Mouse (Mus musculus) midbrain, embryonic 15.5 days (tissue): Measurements from ENCODE around the gene Dis3. TPM values are rescaled to one million over a fixed set of nuclear protein-coding genes. Genes with fewer than 3 reads are reported as not detected.
A peak's percentile ranks its signal among the peaks of the same experiment; 100 is the strongest.

Experiments
- ATAC-seq: fragments of 200-750 bp; cut with Nextera tagmentation; replicated peaks from 2 replicates; pipeline ENCODE4 v1.8.0; 2017; ENCODE audit warnings: moderate TSS enrichment
- H3K27ac ChIP-seq: fragments of 300-500 bp; sonication (generic); 2 replicates; pipeline ENCODE4 v1.5.1; 2015; ENCODE audit warnings: mild to moderate bottlenecking, inconsistent platforms
- H3K27me3 ChIP-seq: fragments of 300-500 bp; sonication (generic); replicated peaks from 2 replicates; pipeline ENCODE4 v1.6.1; 2015; ENCODE audit warnings: inconsistent platforms
- H3K36me3 ChIP-seq: fragments of 300-500 bp; sonication (generic); replicated peaks from 2 replicates; pipeline ENCODE4 v1.6.1; 2015; ENCODE audit warnings: inconsistent platforms
- H3K4me1 ChIP-seq: fragments of 300-500 bp; sonication (generic); 2 replicates; pipeline ENCODE4 v1.6.1; 2015; ENCODE audit warnings: inconsistent platforms
- H3K4me2 ChIP-seq: fragments of 300-500 bp; sonication (generic); 2 replicates; pipeline ENCODE4 v1.6.1; 2015; ENCODE audit warnings: inconsistent platforms, mild to moderate bottlenecking, moderate library complexity
- H3K4me3 ChIP-seq: fragments of 300-500 bp; sonication (generic); 2 replicates; pipeline ENCODE4 v1.5.1; 2015; ENCODE audit warnings: mild to moderate bottlenecking, inconsistent platforms
- H3K9ac ChIP-seq: fragments of 300-500 bp; sonication (generic); 2 replicates; pipeline ENCODE4 v1.6.1; 2015; ENCODE audit warnings: mild to moderate bottlenecking, inconsistent platforms
- H3K9me3 ChIP-seq: fragments of 300-500 bp; sonication (generic); 2 replicates; pipeline ENCODE4 v1.6.1; 2016; ENCODE audit warnings: inconsistent platforms
- WGBS: fragments of 180-500 bp; shearing (Covaris S2); methylation state at CpG from one replicate; pipeline ENCODE4 v1.1.7; 2015; ENCODE audit warnings: mixed read lengths; 5-methylcytosine and 5-hydroxymethylcytosine counted together
- polyA plus RNA-seq: library from polyadenylated mRNA; unstranded; fragments of >200 nt; fragmentation: Nextera tagmentation; extraction: Ambion mirVana; gene quantifications from 2 replicates; pipeline ENCODE4 v1.2.1, GENCODE M21; 2015

Dis3 gene
- polyA plus RNA-seq, 1 experiment from 2014 or later: 20.8 TPM

GRCm38 (mm10) chr14:99117576-99117975 lies 18.0 kb upstream of the Dis3 start:
- no peaks in the 10 kb centered on the region for H3K9me3 ChIP-seq
- WGBS: 85% methylated on average over 4 of the region's 4 CpGs
- H3K4me1 ChIP-seq: no peaks in the 10 kb centered on the region
- H3K9ac ChIP-seq: no peak overlapping the region
- ATAC-seq: no peak
- H3K4me3 ChIP-seq: no peak overlapping the region
- H3K27ac ChIP-seq: no peak overlapping the region
- peaks cover 16% of the 10 kb centered on the region for H3K36me3 ChIP-seq
- H3K4me2 ChIP-seq: no peak overlapping the region
- no peaks in the 10 kb centered on the region for H3K27me3 ChIP-seq

GRCm38 (mm10) chr14:99108762-99109161 lies 9.2 kb upstream of the Dis3 start:
- no peak overlapping the region for H3K4me2 ChIP-seq
- H3K4me1 ChIP-seq: no peaks in the 10 kb centered on the region
- no peak overlapping the region for H3K27ac ChIP-seq
- ATAC-seq: no peak
- H3K9ac ChIP-seq: no peak overlapping the region
- 91% methylated on average over 6 of the region's 6 CpGs for WGBS
- H3K4me3 ChIP-seq: no peak overlapping the region
- H3K27me3 ChIP-seq: no peaks in the 10 kb centered on the region
- H3K9me3 ChIP-seq: no peaks in the 10 kb centered on the region
- peaks cover 38% of the 10 kb centered on the region for H3K36me3 ChIP-seq

DNA sequence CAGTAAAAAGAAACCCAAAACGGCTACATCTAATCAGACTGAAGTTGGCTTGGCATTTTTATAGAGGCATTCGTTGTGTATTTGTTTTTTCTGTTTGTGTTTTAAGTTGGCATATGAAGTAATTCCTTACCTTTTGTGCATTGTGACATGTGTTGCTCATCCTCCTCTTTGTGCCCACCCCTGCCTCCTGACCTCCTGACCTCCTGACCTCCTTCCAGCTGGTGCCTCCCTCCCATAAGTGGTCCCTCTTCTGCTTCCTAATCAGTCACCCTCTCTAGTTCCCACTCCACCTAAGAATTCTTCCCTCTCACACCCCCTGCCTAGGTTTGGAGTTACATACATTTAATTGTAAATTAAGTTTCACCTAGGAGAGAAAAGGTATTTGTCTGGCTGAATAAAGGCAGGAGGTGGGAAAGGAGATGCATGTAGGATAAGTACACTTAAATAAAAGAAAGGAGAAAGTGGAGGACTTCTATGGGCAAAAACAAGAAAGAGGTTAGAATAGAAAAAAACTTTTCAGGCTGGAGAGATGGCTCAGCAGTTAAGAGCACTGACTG lies 8.1 kb upstream of the Dis3 start:
- H3K9me3 ChIP-seq: no peaks in the 10 kb centered on the region
- no peak overlapping the region for H3K4me2 ChIP-seq
- H3K9ac ChIP-seq: no peak overlapping the region
- no peaks in the 10 kb centered on the region for H3K4me1 ChIP-seq
- H3K4me3 ChIP-seq: no peak overlapping the region
- WGBS: 89% methylated on average over 2 of the region's 2 CpGs
- ATAC-seq: no peak
- no peak overlapping the region for H3K27ac ChIP-seq
- peaks cover 38% of the 10 kb centered on the region for H3K36me3 ChIP-seq
- H3K27me3 ChIP-seq: no peaks in the 10 kb centered on the region

DNA sequence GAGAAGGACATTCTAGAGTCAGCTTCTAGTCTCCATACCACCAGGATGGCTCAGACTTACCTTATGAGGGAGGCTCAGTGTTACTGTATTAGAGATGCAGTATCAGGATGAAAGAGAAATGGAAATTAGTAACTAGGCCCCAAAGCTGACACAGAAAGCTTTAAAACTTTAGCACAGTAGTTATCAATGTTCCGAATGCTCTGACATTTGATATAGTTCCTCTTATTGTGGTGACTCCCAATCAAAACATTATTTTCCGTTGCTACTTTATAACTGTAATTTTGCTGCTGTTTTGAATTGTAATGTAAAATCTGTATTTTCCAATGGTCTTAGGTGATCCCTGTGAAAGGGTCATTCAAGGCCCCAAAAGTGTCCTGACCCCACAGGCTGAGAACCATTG lies 7.1 kb upstream of the Dis3 start:
- H3K36me3 ChIP-seq: peaks cover 33% of the 10 kb centered on the region
- 95% methylated on average over 2 of the region's 2 CpGs for WGBS

GRCm38 (mm10) chr14:99104542-99105123 lies 5.1 kb upstream of the Dis3 start:
- Histone ChIP-seq H3K27ac (no peak overlapping the region), H3K9ac (no peak overlapping the region), H3K36me3 (peaks cover 30% of the 10 kb centered on the region), H3K9me3 (no peaks in the 10 kb centered on the region), H3K4me3 (no peak overlapping the region), H3K4me2 (no peak overlapping the region), H3K27me3 (no peaks in the 10 kb centered on the region), H3K4me1 (peaks cover 6% of the 10 kb centered on the region)
- WGBS: 96% methylated on average over 6 of the region's 6 CpGs
- no peak for ATAC-seq

More for the DNA sequence above, 7.1 kb upstream of the Dis3 start:
- H3K27me3 ChIP-seq: no peaks in the 10 kb centered on the region
- H3K4me2 ChIP-seq: no peak overlapping the region
- no peaks in the 10 kb centered on the region for H3K9me3 ChIP-seq
- no peak overlapping the region for H3K9ac ChIP-seq
- no peak overlapping the region for H3K27ac ChIP-seq
- no peaks in the 10 kb centered on the region for H3K4me1 ChIP-seq
- no peak overlapping the region for H3K4me3 ChIP-seq
- no peak for ATAC-seq

DNA sequence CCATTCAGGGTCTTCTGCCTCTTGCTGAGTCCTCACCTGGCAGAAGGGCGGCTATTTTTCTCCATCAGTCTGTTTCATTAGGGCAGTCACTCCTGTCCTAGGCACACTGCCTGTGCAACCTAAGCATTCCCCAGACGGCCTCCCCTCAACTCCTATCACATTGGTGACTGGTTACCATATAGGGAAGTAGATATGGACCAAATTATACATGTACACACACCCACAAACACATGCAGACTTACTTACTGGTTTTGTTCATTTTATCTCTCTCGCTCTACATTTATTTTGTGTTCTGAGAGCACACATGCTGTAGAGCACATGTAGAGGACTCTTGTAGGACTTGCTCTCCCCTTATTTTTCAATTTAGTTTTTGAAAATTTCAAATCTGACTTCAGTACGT lies 3.5 kb upstream of the Dis3 start:
- Histone ChIP-seq H3K9me3 (no peaks in the 10 kb centered on the region), H3K4me2 (no peak overlapping the region), H3K27ac (no peak overlapping the region), H3K9ac (no peak overlapping the region), H3K27me3 (no peaks in the 10 kb centered on the region), H3K4me3 (no peak overlapping the region), H3K36me3 (peaks cover 19% of the 10 kb centered on the region), H3K4me1 (peaks cover 14% of the 10 kb centered on the region)
- 90% methylated on average over 4 of the region's 4 CpGs for WGBS
- ATAC-seq: no peak

GRCm38 (mm10) chr14:99099967-99100587 lies 507 bp upstream of the Dis3 start:
- Histone ChIP-seq H3K27ac (0 out of 2 replicates have a peak overlapping the region, but pooled peaks have one; percentile 24), H3K36me3 (peaks cover 22% of the 10 kb centered on the region), H3K4me3 (peak overlapping the region; percentile 99), H3K4me1 (peaks cover 14% of the 10 kb centered on the region), H3K27me3 (no peaks in the 10 kb centered on the region), H3K9ac (peak overlapping the region; percentile 53), H3K9me3 (no peaks in the 10 kb centered on the region), H3K4me2 (peak overlapping the region; percentile 58)
- WGBS: 7% methylated on average over 20 of the region's 20 CpGs
- peak; percentile 24 for ATAC-seq

- no peak overlapping the region for H3K4me2 ChIP-seq
- no peak overlapping the region for H3K4me3 ChIP-seq
- no peaks in the 10 kb centered on the region for H3K4me1 ChIP-seq
- H3K9ac ChIP-seq: no peak overlapping the region
- H3K27ac ChIP-seq: no peak overlapping the region
- no peak for ATAC-seq
- H3K36me3 ChIP-seq: peaks cover 49% of the 10 kb centered on the region
- no peaks in the 10 kb centered on the region for H3K9me3 ChIP-seq
- H3K27me3 ChIP-seq: no peaks in the 10 kb centered on the region
- WGBS: 95% methylated on average over 7 of the region's 7 CpGs
Measured at GRCm38 (mm10) chr14:99088947-99089346, 10.6 kb downstream of the Dis3 start.

DNA sequence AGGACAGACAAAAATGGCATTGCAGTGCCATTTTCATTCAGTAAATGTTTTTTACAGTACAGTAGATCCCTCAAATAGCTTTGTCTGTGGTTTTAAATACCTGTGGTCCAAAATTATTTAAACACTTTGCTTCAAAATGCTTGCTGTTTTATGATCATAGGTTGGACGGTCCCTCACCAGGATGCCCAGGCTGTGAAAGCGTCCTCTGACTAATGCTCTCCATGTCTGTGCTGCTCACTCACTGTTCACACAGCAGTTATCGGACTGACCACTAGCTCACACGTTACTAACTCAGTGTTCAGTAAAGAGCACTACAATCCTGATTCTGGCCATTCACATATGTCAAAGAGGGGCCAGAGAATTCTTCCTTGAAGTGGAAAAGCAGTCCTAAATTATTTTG lies 28.4 kb downstream of the Dis3 start:
- H3K9ac ChIP-seq: no peak overlapping the region
- no peaks in the 10 kb centered on the region for H3K9me3 ChIP-seq
- WGBS: 88% methylated on average over 4 of the region's 4 CpGs
- 0 out of 2 replicates have a peak, but pooled peaks cover 6% of the 10 kb centered on the region for H3K36me3 ChIP-seq
- ATAC-seq: no peak
- no peak overlapping the region for H3K27ac ChIP-seq
- no peak overlapping the region for H3K4me3 ChIP-seq
- no peaks in the 10 kb centered on the region for H3K4me1 ChIP-seq
- no peaks in the 10 kb centered on the region for H3K27me3 ChIP-seq
- no peak overlapping the region for H3K4me2 ChIP-seq

GRCm38 (mm10) chr14:99063091-99063490 lies 36.5 kb downstream of the Dis3 start:
- Histone ChIP-seq H3K4me2 (no peak overlapping the region), H3K27ac (no peak overlapping the region), H3K4me3 (no peak overlapping the region), H3K9me3 (no peaks in the 10 kb centered on the region), H3K27me3 (no peaks in the 10 kb centered on the region), H3K36me3 (no peaks in the 10 kb centered on the region), H3K9ac (no peak overlapping the region), H3K4me1 (no peaks in the 10 kb centered on the region)
- ATAC-seq: no peak
- 94% methylated on average over 2 of the region's 2 CpGs for WGBS

- no peak overlapping the region for H3K9ac ChIP-seq
Measured at GRCm38 (mm10) chr14:99060616-99061015, 39.0 kb downstream of the Dis3 start.

DNA sequence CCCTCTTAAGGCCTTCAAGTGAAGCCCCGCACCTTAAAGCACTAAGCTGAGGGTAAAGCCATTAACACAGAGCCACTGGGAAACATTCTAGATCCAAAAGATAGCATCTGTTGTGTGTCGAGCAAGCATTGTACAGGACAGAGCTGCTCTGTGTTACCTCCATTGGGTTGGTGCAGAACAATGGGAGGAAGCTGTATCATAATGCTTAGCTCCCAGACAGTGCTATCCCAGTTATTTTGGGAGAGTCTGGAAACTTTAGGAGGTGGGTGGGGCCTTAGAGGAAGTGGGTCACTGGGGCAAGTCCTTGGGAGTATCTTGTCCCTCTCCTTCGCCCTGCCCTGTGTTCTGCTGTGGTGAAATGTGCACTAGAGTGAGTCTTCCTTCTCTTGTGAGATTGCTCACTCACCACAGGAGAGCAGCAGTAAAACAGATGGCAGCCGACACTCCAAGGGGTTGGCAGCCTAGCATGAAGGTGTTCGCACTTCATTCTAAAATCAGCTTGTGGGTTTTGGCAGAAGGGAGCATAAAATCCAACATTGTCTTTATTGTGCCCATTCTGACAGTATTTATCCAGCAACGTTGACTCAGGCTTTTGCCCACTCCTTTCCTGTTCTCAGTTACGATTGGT lies 40.5 kb downstream of the Dis3 start:
- no peak overlapping the region for H3K4me3 ChIP-seq
- no peaks in the 10 kb centered on the region for H3K4me1 ChIP-seq
- H3K36me3 ChIP-seq: no peaks in the 10 kb centered on the region
- H3K9me3 ChIP-seq: no peaks in the 10 kb centered on the region
- ATAC-seq: no peak
- H3K9ac ChIP-seq: no peak overlapping the region
- H3K4me2 ChIP-seq: no peak overlapping the region
- no peaks in the 10 kb centered on the region for H3K27me3 ChIP-seq
- 86% methylated on average over 7 of the region's 7 CpGs for WGBS
- H3K27ac ChIP-seq: no peak overlapping the region

More at GRCm38 (mm10) chr14:99060616-99061015, 39.0 kb downstream of the Dis3 start:
- no peak for ATAC-seq
- H3K4me1 ChIP-seq: no peaks in the 10 kb centered on the region
- H3K27ac ChIP-seq: no peak overlapping the region
- H3K4me2 ChIP-seq: no peak overlapping the region
- H3K4me3 ChIP-seq: no peak overlapping the region
- no peaks in the 10 kb centered on the region for H3K36me3 ChIP-seq
- no peaks in the 10 kb centered on the region for H3K9me3 ChIP-seq
- no peaks in the 10 kb centered on the region for H3K27me3 ChIP-seq
- 88% methylated on average over 12 of the region's 12 CpGs for whole genome bisulfite sequencing
